Mouse (Mus musculus): ENCODE data around the gene Notch2. TPM values are rescaled to one million over a fixed set of nuclear protein-coding genes. Genes with fewer than 3 reads are reported as not detected.
"Not testable (repeated sequence)": the region's sequence is repeated elsewhere in the genome, so short reads cannot be mapped to it uniquely, and the experiment has no call there.

The Notch2 gene
- polyA plus RNA-seq, 1 experiment = 5.1 TPM

DNA sequence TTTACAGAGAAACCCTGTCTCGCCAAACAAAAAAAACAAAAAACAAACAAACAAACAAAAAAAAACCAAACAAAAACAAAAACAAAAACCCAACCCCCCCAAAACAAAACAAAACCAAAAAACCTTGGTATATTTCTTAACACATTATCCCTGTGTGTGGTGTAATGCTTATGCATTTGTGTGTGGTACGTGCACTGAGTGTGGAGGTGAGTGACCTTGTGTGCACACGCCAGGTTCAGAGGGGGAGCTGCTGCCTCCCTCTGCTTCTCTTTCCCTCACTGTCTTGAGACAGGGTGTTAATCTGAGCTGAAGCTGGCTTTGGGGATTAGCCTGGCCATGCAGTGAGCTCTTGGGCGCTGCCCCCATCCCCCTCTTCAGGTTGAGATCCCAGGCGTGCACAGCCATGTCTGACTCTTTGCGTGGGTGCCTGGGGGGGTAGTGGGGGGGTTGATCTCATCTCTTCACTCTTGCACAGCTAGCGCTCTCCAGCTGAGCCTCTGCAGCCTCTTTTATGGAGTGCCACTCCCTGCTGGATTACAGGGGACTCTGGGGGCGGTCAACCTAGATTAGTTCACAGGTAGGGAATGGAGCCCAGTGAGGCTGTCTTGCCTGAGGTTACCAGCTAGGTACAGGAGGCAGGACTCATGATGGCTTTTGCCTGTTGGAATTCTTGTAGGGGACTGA, 32.3 kb downstream of the Notch2 start:
- WGBS = 75% methylated on average over 8 of the region's 8 CpGs
- DNase-seq (ENCODE audit: low read depth, low spot score) = no peak

GRCm38 (mm10) chr3:98046305-98046704, 33.0 kb downstream of the Notch2 start:
- no peak for DNase-seq (ENCODE audit: low read depth, low spot score)
- 40% methylated on average over 8 of the region's 8 CpGs for WGBS

- DNase-seq (ENCODE audit: low read depth, low spot score) = no peak
- 97% methylated on average over 1 of the region's 1 CpGs for WGBS
Measured at GRCm38 (mm10) chr3:98049671-98050070, 36.3 kb downstream of the Notch2 start.

DNA sequence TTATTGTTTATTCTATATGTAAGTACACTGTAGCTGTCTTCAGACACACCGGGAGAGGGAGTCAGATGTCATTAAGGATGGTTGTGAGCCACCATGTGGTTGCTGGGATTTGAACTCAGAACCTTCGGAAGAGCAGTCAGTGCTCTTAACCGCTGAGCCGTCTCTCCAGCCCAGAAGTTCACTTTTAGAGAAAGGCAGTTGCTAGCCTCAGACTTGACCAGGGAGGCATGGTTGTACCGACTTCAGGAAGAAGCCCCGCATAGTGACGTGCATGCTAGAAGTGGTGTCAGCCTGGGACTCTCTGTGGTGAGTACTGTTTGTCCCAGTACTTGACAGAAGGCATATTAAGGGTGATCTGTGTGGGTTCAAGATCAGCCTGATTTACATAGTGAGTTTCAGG, 36.8 kb downstream of the Notch2 start:
- 92% methylated on average over 7 of the region's 7 CpGs for WGBS
- not testable (repeated sequence) for DNase-seq (ENCODE audit: low read depth, low spot score)

- WGBS = 70% methylated on average over 14 of the region's 14 CpGs
- no peak for DNase-seq (ENCODE audit: low read depth, low spot score)
Measured at GRCm38 (mm10) chr3:98050492-98051406, 37.4 kb downstream of the Notch2 start.

- WGBS = 77% methylated on average over 16 of the region's 16 CpGs
- no peak for DNase-seq (ENCODE audit: low read depth, low spot score)
Measured at GRCm38 (mm10) chr3:98051407-98051968, 38.2 kb downstream of the Notch2 start.

DNA sequence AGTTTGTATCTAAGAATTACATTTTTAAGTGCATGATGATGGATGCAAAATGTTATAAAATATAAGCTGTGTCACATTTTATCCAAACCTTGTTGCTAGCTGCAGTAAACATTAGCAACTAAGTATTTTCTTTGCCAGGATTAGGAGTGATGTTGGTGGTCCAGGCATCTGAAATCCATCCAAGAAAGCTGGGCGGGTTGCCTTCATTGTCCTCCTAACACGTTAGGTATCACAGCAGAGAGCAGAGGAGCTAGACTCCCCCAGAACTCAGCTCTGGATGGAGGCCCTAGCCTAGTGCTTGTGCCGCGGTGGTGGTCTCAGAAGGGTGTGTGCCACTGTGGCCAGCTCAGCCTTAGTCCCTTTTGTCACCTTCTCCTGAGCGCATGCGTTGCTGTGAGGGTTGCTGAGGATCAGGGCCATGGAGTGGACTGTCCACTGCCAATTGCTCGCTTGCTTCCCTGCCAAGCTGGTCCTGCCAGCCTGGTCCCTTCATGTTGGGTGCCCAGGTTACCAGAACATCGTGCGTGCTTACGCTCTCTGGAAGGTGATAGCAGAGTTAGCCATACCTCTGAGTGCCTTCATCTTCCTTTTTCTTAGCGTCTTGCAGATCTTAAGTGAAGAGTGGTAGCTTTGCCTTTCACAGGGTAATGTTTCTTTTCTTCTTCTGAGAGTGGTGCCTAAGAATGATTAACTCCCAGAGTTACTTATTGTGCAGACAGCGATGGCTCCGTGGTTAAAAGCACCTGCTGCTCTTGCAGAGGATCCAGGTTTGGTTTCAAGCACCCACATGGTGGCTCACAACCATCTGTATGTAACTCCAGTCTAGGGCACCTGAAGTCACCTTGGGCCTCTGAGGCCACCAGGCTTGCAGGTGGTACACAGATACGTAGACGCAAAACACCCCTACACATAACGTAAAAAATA, 39.4 kb downstream of the Notch2 start:
- 75% methylated on average over 16 of the region's 16 CpGs for WGBS
- DNase-seq (ENCODE audit: low read depth, low spot score) = no peak

- 65% methylated on average over 1 of the region's 1 CpGs for WGBS
- no peak for DNase-seq (ENCODE audit: low read depth, low spot score)
Measured at GRCm38 (mm10) chr3:98053817-98054216, 40.5 kb downstream of the Notch2 start.

GRCm38 (mm10) chr3:98054334-98055007, 41.1 kb downstream of the Notch2 start:
- DNase-seq (ENCODE audit: low read depth, low spot score) = no peak
- 83% methylated on average over 8 of the region's 8 CpGs for WGBS

DNA sequence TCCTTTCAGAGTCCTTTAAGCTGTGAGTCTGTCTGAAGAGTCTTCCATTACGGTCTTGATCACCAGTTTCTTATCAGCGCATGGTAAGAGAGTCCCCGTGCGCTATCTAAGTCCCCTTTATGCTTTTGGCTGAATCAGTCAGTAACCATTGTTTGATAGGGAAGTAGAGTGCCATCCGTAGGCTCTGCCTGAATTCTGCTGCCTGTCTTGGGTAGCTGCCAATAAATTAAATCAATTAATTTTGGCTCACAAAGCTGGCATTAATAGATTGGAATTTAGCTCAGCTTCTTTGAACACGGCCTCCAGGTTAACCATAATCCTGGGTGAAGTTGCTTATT, 41.6 kb downstream of the Notch2 start:
- WGBS = 86% methylated on average over 6 of the region's 6 CpGs
- no peak for DNase-seq (ENCODE audit: low read depth, low spot score)

GRCm38 (mm10) chr3:98055808-98056728, 42.7 kb downstream of the Notch2 start:
- 79% methylated on average over 20 of the region's 20 CpGs for WGBS
- no peak for DNase-seq (ENCODE audit: low read depth, low spot score)

GRCm38 (mm10) chr3:98056956-98057365, 43.6 kb downstream of the Notch2 start:
- 55% methylated on average over 6 of the region's 6 CpGs for WGBS
- DNase-seq (ENCODE audit: low read depth, low spot score) = no peak

DNA sequence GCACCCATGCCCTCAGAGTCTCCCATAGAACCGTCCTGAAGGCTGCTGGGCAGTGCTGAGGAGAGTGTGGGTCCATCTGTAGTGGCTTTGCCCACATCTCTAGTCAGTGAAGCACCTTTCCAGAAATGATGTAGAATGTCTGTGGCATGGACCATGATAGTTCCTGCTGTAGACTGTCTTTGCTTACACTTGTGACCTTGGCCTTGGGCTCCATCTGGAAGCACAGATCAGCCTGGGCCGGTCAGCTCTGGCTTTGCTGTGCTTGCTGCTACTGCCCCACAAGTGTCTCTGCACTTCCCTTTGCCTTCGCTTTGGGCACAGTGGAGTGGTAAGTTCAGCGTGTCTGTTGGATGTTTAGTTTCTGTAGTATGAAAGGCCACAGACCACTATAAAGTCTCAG, 45.7 kb downstream of the Notch2 start:
- 89% methylated on average over 4 of the region's 4 CpGs for WGBS
- no peak for DNase-seq (ENCODE audit: low read depth, low spot score)

DNA sequence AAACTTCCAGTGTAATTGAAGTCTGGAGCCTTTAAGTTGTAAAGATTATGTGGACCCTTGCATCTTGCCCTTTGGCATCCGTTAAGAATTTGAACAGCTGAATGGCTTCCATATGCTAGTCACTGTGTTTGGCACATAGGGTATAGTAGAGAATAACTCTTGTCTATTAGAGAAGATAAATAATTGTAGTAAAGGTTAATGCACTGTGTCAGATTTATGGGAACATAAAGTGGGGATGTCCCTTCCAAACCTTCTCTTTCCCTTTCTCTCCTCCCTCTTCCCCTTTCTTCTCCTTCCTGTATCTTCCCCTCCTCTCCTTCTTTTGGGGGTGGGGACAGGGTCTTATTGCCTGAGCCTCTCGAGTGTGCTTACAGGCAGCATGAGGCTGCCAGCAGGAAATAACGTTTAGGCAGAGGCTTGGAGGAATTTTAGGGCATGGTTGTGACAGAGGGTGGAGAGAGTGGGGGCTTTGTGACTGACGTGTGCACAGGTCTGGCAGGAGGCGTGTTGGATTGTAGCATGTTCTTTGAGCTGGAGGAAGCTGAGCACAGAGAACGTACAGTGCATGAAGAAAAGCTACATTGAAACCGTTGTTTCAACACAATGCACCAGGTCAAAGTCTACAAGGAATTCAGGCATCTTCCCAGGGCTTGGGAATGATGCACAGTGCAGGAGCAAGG, 47.8 kb downstream of the Notch2 start:
- no peak for DNase-seq (ENCODE audit: low read depth, low spot score)
- WGBS = 31% methylated on average over 7 of the region's 7 CpGs

GRCm38 (mm10) chr3:98061661-98062330, 48.5 kb downstream of the Notch2 start:
- DNase-seq (ENCODE audit: low read depth, low spot score) = no peak
- 71% methylated on average over 13 of the region's 13 CpGs for WGBS

DNA sequence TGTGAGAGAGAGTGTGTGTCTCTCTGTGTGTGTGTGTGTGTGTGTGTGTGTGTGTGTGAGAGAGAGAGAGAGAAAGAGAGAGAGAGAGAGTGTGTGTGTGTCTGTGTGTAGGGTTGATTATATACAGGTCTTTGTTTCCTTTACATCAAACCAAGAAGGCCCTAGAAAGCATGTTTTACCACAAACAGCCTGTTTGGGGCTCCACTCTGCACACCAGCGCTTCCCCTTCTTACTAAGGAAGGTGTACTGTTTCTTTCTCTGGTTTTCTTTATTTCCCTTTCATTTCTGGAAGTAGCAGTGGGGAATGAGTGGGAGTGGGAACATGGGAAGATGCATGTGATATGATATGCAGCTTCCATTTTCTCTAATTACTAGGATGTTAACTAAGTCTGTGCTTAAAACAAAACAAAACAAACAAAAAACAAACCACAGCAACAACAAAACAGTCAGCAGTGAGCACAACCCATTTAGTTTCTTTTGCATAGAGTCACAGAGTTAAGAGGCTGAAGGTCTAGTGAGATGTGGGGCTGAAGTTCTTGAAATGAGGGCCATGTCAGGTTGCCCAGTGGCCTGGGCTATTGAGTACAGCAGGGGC, 49.4 kb downstream of the Notch2 start:
- DNase-seq (ENCODE audit: low read depth, low spot score) = no peak
- WGBS = 77% methylated on average over 1 of the region's 1 CpGs
